Mouse (Mus musculus) brain, adult 2 months (tissue): ENCODE data around the gene Ppp1r15a.
"Not testable (repeated sequence)": the region's sequence is repeated elsewhere in the genome, so short reads cannot be mapped to it uniquely, and the experiment has no call there.

Experiments
- DNase-seq: peaks from one replicate; pipeline ENCODE4 v3.0.0; 2011; ENCODE audit warnings: low read depth, low spot score

Ppp1r15a gene

GRCm38 (mm10) chr7:45519345-45520120 lies 6.5 kb downstream of the Ppp1r15a start:
- DNase-seq: no peak

- DNase-seq: no peak
Measured at GRCm38 (mm10) chr7:45518618-45519017, 7.5 kb downstream of the Ppp1r15a start.

- DNase-seq: not testable (repeated sequence)
Measured at GRCm38 (mm10) chr7:45516846-45517245, 9.2 kb downstream of the Ppp1r15a start.

- DNase-seq: no peak
Measured at GRCm38 (mm10) chr7:45515436-45515835, 10.6 kb downstream of the Ppp1r15a start.

- no peak for DNase-seq
Measured at GRCm38 (mm10) chr7:45514411-45514810, 11.7 kb downstream of the Ppp1r15a start.

- DNase-seq: peak; percentile 95
Measured at GRCm38 (mm10) chr7:45509912-45510787, 15.9 kb downstream of the Ppp1r15a start, which contains the start of gene Nucb1. Gene Nucb1 (minus strand): TSS chr7:45510406.

GRCm38 (mm10) chr7:45509181-45509882 lies 16.7 kb downstream of the Ppp1r15a start:
- DNase-seq: no peak

GRCm38 (mm10) chr7:45508561-45508960 lies 17.5 kb downstream of the Ppp1r15a start:
- no peak for DNase-seq

GRCm38 (mm10) chr7:45507583-45507982 lies 18.5 kb downstream of the Ppp1r15a start:
- DNase-seq: no peak

- DNase-seq: no peak
Measured at GRCm38 (mm10) chr7:45498427-45498826, 27.6 kb downstream of the Ppp1r15a start.

GRCm38 (mm10) chr7:45494548-45494947 lies 31.5 kb downstream of the Ppp1r15a start:
- DNase-seq: no peak

- peak; percentile 94 for DNase-seq
Measured at GRCm38 (mm10) chr7:45492951-45493350, 33.1 kb downstream of the Ppp1r15a start.

- no peak for DNase-seq
Measured at GRCm38 (mm10) chr7:45492225-45492844, 33.7 kb downstream of the Ppp1r15a start.

- no peak for DNase-seq
Measured at GRCm38 (mm10) chr7:45491264-45491663, 34.8 kb downstream of the Ppp1r15a start.

- DNase-seq: peak; percentile 86
Measured at GRCm38 (mm10) chr7:45490822-45491221, 35.2 kb downstream of the Ppp1r15a start.

GRCm38 (mm10) chr7:45489578-45489977 lies 36.5 kb downstream of the Ppp1r15a start:
- no peak for DNase-seq

GRCm38 (mm10) chr7:45488293-45489204 lies 37.5 kb downstream of the Ppp1r15a start, which contains the start of gene Dhdh:
Gene Dhdh (minus strand): TSS chr7:45488805.
- peak; percentile 75 for DNase-seq

GRCm38 (mm10) chr7:45487861-45488292 lies 38.2 kb downstream of the Ppp1r15a start:
- no peak for DNase-seq

GRCm38 (mm10) chr7:45486761-45487415 lies 39.2 kb downstream of the Ppp1r15a start, which contains the start of gene Gm45808:
Gene Gm45808 (minus strand): TSS chr7:45486811.
- DNase-seq: no peak

- no peak for DNase-seq
Measured at GRCm38 (mm10) chr7:45486158-45486557, 39.9 kb downstream of the Ppp1r15a start.
